Mouse (Mus musculus) urinary bladder, adult 2 months (tissue): ENCODE results near the gene Cct2. TPM values are rescaled to one million over a fixed set of nuclear protein-coding genes. Genes with fewer than 3 reads are reported as not detected.
A peak's percentile ranks its signal among the peaks of the same experiment; 100 is the strongest.

Experiments used
- DNase-seq: peaks from one replicate; pipeline ENCODE4 v3.0.0; 2022; ENCODE audit warnings: low spot score
- polyA plus RNA-seq: library from polyadenylated mRNA; depleted of rRNA; stranded (reverse); fragments of >200 nt; gene quantifications from 2 replicates; pipeline ENCODE4 v1.2.3, GENCODE M21; 2012; rRNA removed

Cct2 gene
- 162 and 163 TPM in 2 replicates for polyA plus RNA-seq

DNA sequence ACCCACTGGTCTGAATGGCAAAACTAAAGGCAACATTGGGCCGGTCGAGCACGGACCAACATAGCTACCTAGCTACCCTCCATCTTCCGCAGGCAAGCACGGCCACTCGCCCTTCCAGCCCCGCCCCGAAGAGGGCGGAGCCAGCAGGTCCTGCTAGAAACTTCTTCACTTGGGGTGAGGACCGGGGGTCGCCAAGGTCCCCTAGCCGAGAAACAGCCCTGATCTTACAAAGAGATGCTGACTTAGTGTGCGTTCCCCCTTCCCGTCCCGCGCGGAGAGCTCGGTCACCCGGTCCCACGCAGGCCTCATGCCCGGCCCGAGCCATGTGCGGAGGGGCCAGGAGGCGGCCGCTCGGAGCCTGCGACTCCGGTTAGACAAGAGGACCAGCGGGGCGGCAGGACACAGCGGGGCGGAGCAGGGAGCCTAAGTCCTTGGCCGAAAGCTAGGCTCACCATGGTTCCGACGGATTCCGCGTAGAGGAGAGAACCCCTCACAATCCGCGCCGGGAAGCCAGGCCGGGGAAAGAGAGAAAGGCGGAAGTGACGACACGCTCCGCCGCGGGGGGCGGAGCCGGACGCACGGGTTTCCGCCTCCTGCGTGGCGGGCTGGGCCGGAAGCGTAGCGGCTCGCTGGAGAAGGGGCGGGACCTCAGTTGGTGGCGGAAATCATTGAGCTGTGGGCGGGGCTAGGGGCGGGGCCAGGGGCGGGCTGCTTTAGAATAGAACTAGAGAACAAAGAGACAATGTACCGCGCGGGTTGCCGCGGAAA lies at the start of gene Cct2:
Cct2 (minus strand) TSS at position 561 of the 768 bp plus-strand sequence.
- peak; percentile 79 for DNase-seq

- no peak for DNase-seq
Observed at GRCm38 (mm10) chr10:117112545-117112944, 48.9 kb upstream of the Cct2 start.

DNA sequence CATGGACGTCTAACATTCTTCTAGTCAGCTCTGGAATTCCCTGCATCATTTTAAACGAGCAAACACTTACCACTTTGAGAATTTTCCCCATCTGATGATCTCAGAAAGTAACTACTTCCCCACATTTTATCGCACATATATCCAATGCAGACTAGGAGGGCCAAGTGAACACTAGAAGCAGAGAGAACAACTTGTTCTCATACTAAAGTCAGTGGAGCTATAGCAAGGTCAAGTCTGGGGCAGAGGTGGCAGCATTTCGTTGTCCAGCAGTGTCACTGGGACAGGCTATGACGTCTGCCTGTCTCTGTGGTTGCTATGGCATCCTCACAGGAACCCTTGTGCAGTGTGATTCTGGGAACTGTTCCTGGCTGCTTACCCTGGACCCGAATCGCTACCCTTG lies 47.8 kb upstream of the Cct2 start:
- no peak for DNase-seq

GRCm38 (mm10) chr10:117110271-117110670 lies 46.7 kb upstream of the Cct2 start:
- DNase-seq = no peak

GRCm38 (mm10) chr10:117106686-117107085 lies 43.1 kb upstream of the Cct2 start:
- no peak for DNase-seq

GRCm38 (mm10) chr10:117106244-117106643 lies 42.6 kb upstream of the Cct2 start:
- DNase-seq = no peak

DNA sequence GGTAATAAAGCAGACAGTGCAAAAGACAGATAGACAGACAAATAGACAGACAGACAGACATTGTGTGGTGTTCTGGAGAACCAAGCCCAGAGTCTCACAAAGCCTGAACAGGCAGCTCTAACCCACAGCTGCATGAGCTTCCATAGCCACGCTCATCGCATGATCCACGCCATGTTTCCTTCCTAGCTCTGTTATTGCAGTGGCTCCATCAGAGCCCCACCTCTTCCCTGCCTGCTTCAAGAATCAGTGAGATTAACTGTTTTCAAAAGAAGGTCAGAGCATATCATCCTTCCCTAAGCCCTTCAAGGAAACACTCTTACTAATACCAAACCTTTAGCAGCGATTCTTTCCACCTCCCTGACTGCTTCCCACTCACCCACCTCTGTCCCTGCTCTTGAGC lies 41.4 kb upstream of the Cct2 start:
- DNase-seq = no peak

DNA sequence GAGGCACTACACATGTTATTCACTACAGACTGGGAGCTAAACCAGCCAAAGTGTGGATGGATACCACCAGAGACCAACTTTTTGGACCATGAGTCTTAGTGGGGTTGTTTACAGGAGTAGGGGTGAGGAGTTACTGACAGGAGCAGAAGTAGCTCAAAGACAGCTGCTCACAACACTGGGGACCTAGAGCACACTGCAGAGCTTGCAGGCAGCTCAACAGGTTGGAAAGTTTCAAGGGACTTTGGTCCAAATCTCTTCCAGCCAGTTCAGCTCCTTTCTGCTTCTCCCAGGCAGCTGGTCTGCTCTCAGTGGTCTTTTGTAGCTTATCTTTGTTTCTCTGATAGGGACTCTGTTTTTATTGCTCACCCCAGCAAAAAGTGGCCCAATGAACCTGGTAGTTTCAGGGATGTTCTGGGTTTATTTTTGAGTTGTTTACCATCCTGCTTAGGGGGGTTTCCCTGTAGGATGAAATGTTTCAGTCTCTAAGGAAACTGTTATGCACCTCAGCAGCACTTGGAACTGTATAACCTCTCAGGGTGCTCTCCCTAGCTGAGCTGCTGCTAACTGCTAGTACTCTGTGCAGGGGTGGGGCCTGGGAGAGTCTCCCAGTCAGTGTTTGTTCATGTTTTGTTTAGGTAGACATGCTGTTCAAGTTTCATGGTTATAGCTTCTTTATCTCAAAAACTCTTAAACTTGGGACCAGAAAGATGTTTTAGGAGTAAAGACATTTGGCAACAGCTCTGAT lies 40.4 kb upstream of the Cct2 start:
- DNase-seq = no peak

DNA sequence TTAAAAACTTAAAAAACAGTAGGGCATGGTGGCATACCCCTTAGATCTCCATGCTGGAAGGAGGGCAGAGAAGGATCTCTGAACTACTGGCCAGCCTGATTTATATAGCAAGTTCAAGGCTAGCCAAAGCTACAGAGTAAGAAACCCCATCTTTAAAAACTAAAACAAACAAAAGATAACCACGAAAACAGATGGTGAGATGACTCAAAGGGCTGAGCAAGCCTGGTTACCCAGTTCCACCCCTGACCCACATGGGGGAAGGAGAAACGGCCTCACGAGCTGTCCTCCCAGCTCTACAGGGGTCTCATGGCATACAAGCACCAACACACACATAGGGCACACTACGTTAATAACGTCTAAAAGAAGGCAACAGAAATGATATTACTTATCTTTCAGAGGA lies 36.6 kb upstream of the Cct2 start:
- DNase-seq = no peak

GRCm38 (mm10) chr10:117097116-117097698 lies 33.6 kb upstream of the Cct2 start:
- DNase-seq = no peak

DNA sequence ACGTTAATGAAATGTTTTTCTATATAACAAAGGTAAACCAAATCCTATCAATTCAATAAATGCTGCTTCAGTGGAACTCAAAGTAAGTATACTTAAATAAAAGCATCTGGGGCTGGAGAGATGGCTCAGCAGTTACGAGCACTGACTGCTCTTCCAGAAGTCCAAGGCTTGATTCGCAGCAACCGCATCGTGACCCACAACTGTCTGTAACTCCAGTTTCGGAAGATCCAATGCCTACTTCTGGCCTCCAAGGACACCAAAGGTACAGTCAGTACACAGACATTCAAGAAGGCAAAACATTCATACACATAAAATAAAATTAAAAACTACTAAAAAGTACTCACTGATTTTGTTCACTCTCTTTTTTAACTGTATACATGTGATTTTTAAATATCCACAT lies 32.5 kb upstream of the Cct2 start:
- no peak for DNase-seq

GRCm38 (mm10) chr10:117094504-117095329 lies 31.1 kb upstream of the Cct2 start:
- DNase-seq = no peak

DNA sequence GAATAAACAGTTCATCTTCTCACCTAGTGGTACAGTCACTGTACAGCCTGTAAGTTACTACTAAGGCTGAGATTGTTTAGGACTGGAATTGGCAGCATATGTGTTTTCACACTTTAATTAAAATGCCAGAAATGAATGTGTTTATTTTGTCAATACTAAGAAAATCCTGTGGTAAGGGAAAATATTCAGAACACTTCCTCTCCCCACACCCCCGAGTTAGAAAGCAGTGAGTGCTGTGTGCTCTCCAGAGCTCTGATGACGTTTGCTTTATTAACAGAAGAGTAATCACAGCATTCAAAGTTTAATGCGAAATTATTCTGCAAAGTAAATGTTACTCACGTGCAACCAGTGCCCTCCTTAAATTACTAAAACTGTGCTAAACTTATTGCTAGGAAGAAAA lies 26.0 kb upstream of the Cct2 start:
- DNase-seq = no peak

- DNase-seq = no peak
Observed at GRCm38 (mm10) chr10:117081914-117082359, 18.3 kb upstream of the Cct2 start.

DNA sequence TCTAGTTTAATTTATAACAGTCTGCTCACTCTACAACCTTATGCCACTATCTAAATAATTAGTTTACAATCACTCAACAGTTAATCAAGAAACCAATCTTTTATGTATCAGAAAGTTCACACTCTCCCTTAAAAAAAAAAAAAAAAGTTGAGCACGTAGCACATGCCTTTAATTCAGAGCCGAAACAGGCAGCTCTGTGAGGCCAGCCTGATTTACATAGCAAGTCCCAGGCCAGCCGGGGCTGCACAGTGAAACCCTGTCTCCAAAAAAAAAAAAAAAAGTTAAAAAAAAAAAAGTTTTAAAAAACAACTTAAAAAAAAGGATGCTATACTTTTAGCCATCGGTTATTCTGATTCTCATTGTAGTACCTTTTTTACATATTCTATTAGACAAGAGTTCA lies 17.7 kb upstream of the Cct2 start:
- DNase-seq = no peak

DNA sequence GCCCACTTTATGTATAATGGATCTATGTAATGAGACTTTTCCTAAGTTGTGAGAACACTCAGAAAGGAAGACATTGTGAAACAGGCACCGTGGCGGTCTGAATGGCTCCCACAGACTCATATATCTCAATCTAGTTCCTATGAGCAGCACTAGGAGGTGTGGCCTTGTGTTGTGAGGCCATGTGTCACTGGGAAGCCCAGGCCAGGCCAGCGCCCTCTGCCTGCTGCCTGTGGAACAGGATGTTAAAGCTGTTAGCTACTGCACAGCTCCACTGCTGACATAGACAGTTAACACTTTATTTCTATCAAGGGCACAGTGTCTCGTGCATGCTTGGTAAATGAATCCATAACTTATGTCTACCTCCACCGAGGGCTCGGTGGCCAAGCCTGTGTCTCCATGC lies 14.7 kb upstream of the Cct2 start:
- DNase-seq = no peak

DNA sequence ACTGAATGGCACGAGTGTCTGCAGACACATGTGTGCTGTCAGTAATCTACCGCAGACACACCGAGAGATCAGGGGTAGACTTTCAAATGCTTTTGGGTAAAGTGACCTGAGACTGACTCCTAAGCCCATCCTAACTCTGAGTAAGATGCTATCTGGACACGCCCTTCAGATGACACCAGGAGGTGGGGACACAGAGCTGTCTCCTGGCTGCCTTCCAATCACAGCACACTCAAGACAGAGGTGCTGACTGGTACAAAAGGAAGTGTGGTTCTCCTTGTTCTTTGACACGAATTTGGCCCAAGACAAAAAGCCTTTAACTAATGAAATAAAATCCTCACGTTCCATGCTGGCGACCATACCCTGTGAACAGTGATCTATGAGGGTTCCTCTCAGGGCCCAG lies 9.6 kb upstream of the Cct2 start:
- DNase-seq = no peak

GRCm38 (mm10) chr10:117072191-117072888 lies 8.7 kb upstream of the Cct2 start:
- DNase-seq = no peak

DNA sequence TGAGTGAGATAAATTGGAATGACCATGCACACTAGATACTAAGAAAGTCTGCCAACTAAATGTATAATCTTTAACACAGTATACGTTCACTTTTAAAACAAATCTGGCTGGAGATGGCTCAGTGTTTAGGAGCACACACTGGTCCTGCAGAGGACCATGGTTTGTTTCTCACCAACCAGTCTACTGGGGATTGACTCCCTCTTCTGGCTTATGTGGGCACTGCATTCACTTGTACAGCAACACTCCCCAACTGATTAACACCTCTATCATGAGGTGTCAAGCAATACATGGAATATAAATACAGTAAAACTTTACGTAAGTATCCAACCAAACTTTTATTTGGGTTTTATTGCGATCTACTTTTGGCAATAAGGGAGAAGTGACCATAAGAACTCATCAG lies 5.5 kb upstream of the Cct2 start:
- no peak for DNase-seq

DNA sequence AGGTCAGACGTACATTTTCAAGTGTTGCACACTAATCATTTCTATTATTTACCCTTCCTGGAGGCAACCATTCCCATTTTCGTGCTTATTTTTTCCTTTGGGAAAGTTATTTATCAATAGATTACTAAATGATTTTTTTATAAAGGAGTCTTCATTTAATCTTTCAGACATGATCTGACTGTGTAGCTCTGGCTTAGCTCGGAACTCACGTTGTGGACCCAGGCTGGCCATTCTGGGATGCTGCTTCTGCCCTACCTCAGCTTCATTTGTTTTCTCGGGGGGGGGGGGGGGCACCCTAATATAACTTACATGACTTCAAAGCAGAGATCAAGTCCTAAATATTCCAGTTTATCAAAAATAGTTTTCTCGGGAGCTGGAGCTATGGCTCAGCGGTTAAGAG lies 462 bp upstream of the Cct2 start:
- DNase-seq = no peak

GRCm38 (mm10) chr10:117062894-117063253 lies 740 bp downstream of the Cct2 start:
- DNase-seq = no peak
